Mouse (Mus musculus) frontal cortex, adult (tissue): ENCODE measurements around the gene Snx29.
"Not testable (repeated sequence)": the region's sequence is repeated elsewhere in the genome, so short reads cannot be mapped to it uniquely, and the experiment has no call there.

Experiments
- ATAC-seq: cut with Nextera tagmentation; 2 replicates; pipeline ENCODE4 v1.9.2; 2017; ENCODE audit warnings: mild to moderate bottlenecking, moderate library complexity, mixed read lengths; ENCODE audit not compliant: low TSS enrichment

Gene Snx29

DNA sequence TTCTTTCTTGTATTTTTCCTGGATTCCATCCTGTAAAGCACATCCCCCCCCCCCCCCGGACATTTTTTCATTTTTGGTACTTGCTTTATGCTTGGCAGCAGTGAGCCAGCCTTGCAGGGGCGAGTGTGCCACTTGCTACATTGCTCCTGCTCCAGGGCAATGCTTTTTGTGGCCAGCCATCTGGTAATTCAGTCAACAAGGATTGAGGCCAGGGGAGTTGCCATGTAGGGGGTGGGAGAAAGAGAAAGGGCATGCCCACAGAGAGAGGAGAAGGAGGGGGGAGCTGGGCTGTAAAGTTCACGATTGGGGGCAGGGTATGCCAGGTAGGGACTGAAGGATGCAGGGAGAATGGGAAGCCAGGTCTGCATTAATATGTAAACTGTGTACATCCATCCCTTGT lies 210.7 kb downstream of the Snx29 start:
- ATAC-seq, result no peak

DNA sequence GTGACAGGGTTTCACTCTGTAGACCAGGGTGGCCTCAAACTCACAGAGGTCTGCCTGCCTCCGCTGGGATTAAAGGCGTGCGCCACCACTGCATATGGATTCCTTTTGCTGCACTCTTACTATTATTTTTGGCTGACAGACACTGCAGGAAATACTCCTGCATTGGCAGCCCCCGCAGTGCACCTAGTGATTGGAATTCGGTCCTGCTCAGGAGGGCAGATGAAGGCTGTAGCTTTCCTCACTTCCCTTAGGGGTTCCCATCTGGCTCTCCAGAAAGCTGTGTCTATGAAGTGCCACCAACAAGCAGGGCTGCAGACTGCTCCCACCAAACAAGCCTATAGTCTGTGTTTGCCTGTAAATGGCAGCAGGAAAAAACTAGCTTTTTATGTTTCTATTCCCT lies 215.0 kb downstream of the Snx29 start:
- no peak; the same call in 1 of the 2 replicates for ATAC-seq

DNA sequence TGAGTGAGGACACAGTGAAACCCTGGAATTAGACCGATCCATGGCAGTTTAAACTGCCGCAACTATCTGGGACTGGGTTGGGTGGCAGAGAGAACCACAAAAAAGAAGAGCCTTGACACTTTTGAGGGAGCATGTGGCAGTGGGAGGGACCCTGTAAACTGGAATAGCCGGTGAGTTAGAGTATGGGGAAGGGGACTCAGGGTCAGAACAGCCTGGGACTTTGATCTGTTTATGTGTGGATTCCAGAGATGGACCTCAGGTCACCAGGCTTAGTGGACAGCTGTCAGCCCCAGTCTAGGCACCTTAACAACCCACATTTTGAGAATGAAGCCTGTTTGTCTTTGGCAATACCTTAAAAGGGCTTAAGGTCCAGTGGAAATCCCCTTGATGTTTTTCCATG lies 215.5 kb downstream of the Snx29 start:
- ATAC-seq, result no peak

DNA sequence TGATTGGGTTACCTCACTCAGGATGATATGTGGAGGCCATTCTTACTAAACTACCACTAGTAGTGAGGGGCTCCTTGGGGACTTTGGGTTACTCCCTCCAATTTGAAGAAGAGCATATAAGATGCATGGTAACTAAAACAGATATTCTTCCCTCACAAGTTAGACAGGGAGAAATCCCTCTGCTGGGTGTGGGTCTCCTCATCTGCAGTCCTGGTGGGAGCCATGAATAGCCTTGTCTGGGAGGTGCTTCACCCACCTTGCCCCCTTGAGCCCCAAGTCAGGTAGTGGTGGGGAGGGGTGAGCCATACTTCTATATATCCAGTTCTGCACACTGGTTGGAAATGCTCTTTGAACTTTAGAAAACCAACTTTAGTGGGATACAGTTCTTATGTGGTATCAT lies 218.3 kb downstream of the Snx29 start:
- no peak for ATAC-seq

DNA sequence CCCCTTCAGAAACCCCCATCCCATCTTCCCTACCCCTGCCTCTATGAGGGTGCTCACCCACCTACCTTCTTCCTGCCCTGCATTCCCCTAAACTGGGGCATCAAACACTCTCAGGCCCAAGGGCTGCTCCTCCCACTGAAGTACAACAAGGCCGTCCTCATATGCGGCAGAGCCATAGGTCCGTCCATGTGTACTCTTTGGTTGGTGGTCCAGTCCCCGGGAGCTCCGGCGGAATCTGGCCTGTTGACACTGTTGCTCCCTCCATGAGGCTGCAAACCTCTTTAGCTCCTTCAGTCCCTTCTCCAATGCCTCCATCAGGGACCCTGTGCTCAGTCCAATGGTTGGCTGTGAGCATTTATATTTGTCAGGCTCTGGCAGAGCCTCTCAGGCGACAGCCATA lies 219.1 kb downstream of the Snx29 start:
- no peak for ATAC-seq

DNA sequence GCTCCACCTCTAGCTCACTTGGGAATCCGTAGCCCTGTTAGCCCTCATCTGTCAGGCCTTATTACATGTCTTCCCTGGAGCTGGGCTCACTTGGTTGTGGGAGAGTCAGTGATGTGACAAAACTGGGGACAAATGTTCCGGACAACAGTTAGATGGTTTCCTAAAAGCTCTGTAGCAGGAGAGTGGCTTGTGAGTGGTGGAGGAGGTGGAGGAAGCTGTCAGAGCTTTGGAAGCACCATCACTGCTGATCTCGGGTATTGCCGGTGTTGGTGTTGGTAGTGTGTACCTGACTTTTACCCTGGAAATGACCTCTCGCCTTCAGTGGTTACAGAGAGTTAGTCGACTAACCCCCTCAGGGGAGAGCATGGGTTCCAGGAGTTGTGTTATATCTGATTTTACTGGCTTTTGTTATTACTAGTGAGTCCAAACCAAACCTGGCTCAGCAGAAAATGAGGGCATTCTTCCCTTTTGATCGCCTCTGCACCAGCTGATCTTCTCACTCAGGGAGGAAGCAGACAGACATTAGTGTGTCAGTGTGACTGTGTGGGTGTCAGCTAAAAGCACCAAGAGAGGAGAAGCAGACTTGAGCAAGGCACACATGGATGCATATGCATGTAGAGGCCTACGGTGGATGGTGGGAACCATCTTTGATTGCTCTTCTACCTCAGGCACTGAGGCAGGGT lies 227.5 kb downstream of the Snx29 start:
- peak; percentile 100 for ATAC-seq

DNA sequence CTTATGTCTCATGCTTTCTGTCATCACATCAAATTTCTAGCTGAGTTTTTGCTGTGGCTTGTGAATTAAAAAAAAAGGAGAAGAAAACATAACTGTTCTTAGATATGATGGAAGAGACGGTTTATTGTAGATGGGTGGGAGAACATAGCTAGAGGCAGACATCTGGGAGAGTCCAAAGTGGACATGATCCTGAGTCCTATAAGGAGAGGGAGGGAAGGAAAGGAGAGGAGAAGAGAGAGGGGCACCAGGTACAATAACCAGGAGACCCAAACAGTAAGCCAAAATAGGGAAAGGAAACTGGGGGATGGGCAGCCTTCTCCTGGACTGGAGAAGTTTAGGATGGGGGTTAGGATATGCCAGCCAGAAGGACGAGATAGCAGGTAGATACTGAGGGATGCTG lies 239.0 kb downstream of the Snx29 start:
- no peak for ATAC-seq

DNA sequence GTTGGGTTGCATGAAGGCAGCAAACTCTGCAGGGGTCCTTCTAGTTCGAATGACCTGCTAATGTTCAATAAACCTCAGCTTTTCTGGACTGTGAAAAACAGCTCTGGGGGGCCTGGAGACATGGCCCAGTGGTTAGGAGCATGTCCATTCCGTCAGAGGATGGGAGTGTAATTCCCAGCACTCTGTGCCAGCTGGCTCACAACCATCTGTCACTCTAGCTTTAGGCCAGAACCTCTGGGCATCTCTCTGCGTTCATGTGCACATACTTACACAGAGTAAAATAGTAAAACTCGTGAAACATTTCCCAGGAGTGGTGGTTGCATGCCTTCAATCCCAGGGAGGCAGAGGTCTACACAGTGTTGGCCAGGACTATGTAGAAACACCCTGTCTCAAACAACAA lies 241.1 kb downstream of the Snx29 start:
- ATAC-seq, result no peak

DNA sequence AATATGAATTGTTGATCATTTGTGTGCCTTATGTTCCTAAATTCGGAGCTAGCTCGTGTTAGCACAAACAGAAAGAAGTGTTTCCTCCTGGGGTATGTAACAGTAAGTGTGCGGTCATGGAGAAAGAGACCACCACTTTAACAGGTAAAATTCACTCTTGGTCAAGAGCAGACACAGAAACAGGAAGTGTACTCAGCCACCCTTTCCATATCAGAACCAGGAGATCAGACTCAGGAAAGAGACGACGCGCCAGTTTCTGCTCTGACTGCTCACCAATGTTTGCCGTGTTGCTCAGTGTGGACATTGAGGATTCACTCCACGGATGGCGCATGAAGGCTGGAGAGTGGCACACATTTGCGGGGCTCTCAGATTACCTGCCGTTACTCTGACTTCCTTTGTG lies 242.4 kb downstream of the Snx29 start:
- ATAC-seq, result no peak

DNA sequence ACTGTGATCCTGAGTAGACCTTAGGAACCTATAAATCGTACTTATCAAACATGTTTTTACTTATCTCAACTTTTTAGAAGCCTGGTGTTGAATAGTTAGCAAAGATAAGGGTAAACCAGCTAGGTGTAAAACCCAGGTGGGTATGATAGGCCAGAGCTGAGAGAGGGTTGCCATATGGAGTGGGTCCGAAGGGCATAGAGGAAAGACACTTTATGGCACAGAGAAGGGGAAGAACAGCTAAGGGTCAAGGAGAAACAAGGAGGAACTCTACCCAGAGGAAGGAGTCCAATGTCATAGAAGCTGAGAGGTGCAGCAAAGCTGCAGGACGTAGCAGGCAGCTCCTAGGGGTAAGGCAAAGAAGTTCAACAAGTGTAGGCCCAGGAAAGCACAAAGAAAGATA lies 244.9 kb downstream of the Snx29 start:
- ATAC-seq, result no peak

DNA sequence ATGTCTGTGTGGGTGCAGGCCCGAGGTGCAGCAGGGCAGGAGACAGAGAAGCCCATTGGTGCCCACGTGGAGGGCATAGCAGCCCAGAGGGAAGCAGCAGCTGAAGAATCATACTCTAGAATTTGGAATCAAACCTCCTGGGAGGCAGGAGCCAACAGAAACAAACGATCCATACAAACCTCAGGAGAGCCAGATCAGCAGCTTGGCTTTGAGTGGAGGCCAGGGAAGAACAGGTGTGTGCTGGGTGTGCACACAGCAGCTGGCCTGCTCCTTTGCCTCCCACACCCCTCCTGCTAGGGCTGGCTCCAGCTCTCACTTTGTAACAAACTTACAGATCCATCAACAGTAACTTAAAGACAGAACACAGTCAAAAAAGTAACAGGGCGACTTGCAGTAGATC lies 245.4 kb downstream of the Snx29 start:
- peak; percentile 41 for ATAC-seq

DNA sequence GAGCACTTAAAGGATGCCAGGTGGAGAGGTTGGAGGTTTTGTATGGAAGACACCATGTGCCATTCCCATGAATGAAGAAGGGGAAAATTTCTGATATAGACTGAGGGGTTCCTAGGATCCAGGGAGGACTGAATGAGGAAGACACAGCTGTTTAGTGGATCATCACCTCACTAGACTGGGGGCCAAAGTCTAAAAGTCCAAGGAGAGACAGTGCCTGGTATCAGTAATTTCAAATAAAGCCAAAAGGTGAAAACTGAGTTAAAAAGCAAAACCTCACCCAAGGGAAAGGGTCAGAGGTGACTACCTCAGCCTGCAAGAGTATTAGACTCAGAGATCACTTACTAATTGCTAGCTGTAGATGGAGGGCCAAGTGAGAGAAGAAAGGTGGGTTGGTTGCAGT lies 245.9 kb downstream of the Snx29 start:
- ATAC-seq, result no peak

DNA sequence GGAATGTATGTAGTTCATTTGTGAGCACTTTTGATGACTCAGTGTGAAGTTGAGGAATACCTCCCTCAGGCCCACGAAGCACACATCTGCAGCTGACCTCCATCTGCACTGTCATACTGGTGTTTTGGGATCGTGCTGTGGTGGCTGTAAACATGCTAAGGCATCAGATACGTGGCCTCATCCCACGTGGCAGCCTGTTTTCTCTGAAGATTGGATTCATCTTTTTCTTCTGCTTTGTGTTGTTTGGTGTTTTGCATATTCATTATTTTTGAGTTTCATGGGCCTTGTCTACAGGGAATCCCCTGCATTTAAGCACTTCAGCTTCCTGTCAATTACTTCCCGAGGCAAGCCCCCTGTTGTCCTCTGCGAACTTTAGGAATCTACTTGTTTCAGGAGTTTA lies 246.4 kb downstream of the Snx29 start:
- no peak for ATAC-seq

DNA sequence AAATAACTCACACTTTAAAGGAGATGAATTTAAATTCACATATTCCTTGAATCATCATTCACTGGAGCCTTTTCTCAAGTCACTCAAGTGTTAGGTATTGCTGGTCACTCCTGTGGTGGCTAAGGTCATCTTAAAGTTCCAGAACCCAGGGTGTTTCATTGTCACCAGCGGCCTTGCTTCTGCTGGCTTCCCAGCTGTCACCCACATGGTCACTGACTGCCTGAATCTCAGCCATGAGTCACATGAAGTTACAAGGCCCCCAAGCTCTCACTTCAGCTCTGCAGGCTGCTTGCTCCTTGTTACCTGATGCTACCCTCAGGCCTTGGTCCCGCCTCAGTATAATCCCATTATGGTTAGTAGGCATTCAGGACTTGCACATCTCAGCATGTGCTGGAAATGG lies 247.4 kb downstream of the Snx29 start:
- ATAC-seq, result no peak

DNA sequence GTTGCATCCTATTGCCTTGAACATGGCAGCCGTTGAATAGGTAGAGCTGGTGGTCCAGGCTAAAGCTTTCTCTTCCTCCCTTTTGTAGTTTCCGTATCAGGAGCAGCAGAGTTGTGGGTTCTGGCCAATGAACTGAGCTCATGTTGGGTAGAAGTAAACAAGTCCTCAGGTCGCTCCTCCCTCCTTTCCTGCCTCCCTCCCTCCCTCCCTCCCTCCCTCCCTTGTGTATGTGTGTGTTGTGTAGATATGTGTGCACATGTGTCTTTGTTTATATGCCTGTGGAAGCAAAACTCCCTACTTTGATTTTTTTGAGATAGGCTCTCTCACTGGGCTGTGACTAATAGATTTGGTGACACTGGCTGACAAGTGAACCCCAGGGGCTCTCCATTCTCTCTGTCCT lies 251.8 kb downstream of the Snx29 start:
- ATAC-seq, result no peak

DNA sequence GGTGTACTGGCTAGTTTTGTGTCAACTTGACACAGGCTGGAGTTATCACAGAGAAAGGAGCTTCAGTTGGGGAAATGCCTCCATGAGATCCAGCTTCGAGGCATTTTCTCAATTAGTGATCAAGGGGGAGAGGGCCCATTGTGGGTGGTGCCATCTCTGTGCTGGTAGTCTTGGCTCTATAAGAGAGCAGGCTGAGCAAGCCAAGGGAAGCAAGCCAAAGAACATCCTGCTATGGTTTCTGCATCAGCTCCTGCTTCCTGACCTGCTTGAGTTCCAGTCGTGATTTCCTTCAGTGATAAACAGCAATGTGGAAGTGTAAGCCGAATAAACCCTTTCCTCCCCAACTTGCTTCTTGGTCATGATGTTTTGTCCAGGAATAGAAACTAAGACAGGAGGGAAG lies 253.0 kb downstream of the Snx29 start:
- not testable (repeated sequence) for ATAC-seq

DNA sequence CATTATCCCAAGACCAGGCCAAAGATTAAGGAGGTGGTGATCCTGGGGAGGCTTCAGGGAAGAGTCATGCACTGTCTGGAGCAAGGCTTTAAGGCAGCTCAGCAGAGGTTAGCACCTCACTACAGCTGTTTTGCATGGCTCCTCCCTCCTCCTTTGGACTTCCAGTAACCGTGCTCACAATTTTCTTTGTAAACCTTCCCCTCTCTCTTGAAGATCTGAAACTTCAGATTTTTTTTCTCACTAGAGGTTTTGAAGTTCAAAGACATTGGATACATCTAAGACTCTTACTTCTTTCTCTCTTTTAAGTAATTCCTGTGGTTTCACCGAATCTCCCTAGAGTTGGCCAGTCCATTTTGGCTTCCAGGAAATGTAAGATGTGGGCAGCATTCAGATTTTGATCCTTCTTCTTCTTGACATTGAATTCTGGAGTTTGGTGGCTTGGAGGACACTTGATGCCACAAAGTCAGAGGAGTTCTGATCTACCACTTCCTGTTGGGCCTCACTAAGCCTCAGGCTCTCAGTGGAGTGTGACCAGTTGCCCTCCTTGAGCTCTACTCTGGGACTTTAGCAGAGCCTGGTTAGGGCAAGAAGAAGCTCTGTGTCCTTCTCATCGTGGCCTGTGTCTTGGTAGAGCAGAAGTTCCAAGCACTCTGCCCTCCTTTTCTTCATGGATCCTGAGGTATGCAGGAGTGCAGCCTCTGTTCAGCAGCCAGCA lies 255.0 kb downstream of the Snx29 start:
- no peak for ATAC-seq

DNA sequence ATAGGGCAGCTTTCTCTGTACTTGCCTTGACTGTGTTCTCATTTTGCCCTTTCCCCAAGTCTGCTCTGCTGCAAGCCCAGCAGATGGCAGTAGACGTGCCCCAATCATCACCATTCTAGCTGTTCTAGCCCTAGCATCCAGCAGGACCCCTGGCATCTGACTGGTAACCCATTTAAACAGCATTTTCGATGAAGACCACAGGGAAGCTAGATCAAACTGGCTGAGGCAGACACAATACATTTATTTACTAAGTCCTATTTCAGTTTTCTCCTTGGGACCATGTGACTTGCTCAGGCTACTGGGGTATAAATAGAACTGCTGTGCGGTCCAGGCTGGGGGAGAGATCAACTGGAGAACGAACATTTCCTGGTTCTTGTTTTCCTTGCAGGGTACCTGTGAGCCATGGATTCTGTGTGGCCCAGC lies 257.0 kb downstream of the Snx29 start:
- ATAC-seq, result peak; percentile 75

DNA sequence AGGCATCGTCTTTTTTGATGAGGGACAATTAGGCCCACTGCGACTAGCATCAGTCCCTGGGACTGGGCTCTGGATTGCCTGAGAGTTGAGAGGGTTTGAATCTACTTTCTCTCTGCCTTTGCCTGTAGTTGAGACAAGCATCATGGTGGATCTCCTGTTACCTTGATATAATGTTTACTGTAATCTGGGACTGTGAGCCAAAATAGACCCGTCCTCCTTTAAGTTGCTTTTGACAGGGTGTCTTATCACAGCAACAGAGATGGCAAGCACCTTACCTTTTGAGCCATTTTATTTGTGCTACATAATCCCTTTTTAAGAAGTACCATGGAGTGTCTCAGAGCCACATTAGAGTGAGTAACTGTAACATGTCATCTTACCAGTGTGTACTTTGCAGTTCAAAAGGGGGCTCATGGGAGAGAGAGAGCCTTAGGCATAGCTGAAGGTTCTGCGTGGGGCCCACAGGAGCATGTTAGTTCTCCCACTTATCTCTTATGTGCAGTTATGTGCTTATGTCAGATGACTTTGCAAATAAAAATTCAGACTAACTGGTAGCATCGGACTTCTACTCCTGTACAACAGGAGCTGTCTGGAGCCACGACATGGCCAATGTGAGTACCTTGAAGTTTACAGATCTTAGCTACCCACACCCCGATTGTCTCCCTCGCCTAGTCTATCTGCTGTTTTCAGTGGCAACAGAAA lies 261.4 kb downstream of the Snx29 start:
- no peak for ATAC-seq

DNA sequence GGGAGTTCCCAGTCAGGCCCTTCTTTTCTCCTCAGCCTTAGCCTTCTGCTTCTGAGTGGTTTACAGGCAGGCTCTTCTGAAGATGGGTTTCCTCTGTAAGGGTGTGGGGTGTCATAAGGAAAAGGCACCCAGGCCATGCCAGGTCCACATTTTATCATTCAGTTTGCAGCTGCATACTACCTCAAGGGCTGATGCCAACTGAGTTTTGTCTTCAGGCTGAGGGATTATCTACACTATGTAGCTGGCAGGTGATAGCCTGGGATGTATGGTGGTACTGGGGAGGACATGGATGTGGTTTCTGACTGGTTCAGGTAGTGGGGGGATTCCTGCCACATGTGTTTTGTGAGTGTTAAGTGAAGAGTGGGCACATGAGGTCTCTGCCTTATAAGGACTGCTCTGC lies 266.0 kb downstream of the Snx29 start:
- no peak for ATAC-seq

DNA sequence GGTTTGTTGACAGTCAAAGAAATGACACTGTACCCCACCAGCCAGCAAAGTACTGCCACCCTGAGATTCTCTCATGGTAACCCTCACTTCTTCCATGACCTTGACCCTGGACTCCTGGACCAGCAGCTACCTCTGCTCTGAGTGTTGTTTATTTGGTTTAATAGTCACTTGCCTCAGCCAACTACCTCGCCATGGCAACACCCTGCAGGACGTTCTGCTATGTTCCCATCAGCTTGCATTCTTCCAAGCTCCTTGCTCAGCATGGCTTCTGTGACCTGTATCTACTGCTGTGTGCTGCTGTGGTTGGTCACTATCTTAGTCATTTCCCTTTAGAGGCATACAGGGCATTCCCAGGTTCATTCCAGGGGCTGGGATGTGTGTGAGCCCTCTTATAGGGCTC lies 266.6 kb downstream of the Snx29 start:
- no peak for ATAC-seq

DNA sequence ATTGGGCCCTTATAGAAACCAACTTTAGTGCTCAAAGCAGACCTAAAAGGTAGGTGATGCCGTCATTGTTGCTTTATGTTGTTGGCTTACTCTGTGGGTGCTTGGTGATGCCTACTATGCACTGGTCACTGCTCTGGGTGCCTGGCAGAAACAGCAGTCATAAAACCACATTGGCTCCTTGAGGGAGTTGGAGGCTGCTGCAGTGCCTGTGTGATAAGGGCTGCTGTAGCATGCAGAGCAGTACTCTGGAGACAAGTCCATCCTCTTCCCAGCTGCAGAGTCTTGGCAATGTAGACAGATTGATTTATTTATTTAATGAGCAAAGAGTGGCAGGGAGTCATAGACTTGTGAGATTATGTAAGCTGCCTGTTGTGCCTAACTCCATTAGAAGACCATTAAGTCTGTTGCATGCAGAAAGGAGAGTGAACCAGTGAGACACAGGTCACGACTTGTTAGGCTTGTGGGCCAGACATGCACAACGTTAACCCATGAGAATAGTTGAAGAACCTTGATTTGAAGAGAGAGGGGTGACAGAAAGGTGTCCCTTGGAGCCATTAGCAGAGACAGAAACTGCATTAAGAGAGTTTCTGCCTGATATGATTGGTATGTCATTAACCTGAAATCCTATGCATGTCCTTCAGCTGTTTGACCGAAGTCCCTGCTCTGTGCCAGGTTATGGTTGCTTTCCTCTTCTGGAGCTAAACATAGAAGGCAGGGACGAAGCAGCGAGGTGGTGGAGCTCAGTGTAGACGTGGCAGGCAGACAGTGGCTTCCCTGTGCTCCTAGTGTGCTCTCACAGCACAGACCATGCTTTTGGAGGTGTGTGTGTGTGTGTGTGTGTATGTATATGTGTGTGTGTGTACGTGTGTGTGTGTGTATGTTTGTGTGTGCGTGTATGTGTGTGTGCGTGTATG lies 267.3 kb downstream of the Snx29 start:
- ATAC-seq, result no peak; the same call in 1 of the 2 replicates
